Mouse (Mus musculus) myocyte (in vitro differentiated cells): ENCODE measurements at regions not wholly inside any gene's neighbourhood (a gene's known extent, or its start where the extent isn't known, plus 50 kb on each side); places are given as distances from the start of the nearest gene placed in this dataset.

Source experiments
- H3K27me3 ChIP-seq: one replicate; pipeline ENCODE4 v1.6.1; 2011; ENCODE audit not compliant: control insufficient read depth, insufficient read depth, insufficient read length
- H3K36me3 ChIP-seq: one replicate; pipeline ENCODE4 v1.6.1; 2011; ENCODE audit not compliant: control insufficient read depth, insufficient read depth
- H3K4me2 ChIP-seq: one replicate; pipeline ENCODE4 v1.6.1; 2011; ENCODE audit warnings: low read depth, control low read depth
- H3K4me3 ChIP-seq: one replicate; pipeline ENCODE4 v1.5.1; 2011; ENCODE audit warnings: mild to moderate bottlenecking, control low read depth, moderate library complexity
- H3K79me2 ChIP-seq: one replicate; pipeline ENCODE4 v1.6.1; 2011; ENCODE audit not compliant: control insufficient read depth, insufficient read depth
- H3ac ChIP-seq: one replicate; pipeline ENCODE4 v1.6.1; 2011; ENCODE audit not compliant: control insufficient read depth, insufficient read length
- CEBPB ChIP-seq: IDR thresholded peaks from 2 replicates; pipeline ENCODE4 v1.6.1; 2011; ENCODE audit warnings: mild to moderate bottlenecking, moderate library complexity; ENCODE audit not compliant: poor library complexity, insufficient read depth, severe bottlenecking
- E2F4 ChIP-seq: IDR thresholded peaks from one replicate; pipeline ENCODE4 v1.6.1; 2011; ENCODE audit warnings: mild to moderate bottlenecking, control low read depth, moderate library complexity; ENCODE audit not compliant: insufficient read depth
- MAX ChIP-seq: IDR thresholded peaks from one replicate; pipeline ENCODE4 v1.6.1; 2011; ENCODE audit warnings: low read depth, mild to moderate bottlenecking, control low read depth
- MYOD1 ChIP-seq, 3 experiments: IDR thresholded peaks; one replicate each; pipeline ENCODE4 v1.6.1; 2011; ENCODE audit warnings: control low read depth in 2 of 3, low read depth in 2 of 3, mild to moderate bottlenecking in 2 of 3, moderate library complexity in 1 of 3; ENCODE audit not compliant: insufficient read length in 2 of 3, control insufficient read depth in 1 of 3
- MYOG ChIP-seq, 3 experiments: IDR thresholded peaks; one replicate each; pipeline ENCODE4 v1.6.1; 2011; ENCODE audit warnings: control low read depth in 2 of 3, low read depth in 2 of 3, mild to moderate bottlenecking in 2 of 3; ENCODE audit not compliant: insufficient read length in 2 of 3, control insufficient read depth in 1 of 3, insufficient read depth in 1 of 3
- POLR2A ChIP-seq: IDR thresholded peaks from one replicate; pipeline ENCODE4 v1.6.1; 2011; ENCODE audit warnings: low read depth, mild to moderate bottlenecking, control low read depth, moderate library complexity; ENCODE audit not compliant: insufficient read length
- POLR2AphosphoS2 ChIP-seq: IDR thresholded peaks from one replicate; pipeline ENCODE4 v1.6.1; 2011; ENCODE audit warnings: low read depth, control low read depth; ENCODE audit not compliant: insufficient read length
- REST ChIP-seq: IDR thresholded peaks from one replicate; pipeline ENCODE4 v1.6.1; 2011; ENCODE audit warnings: mild to moderate bottlenecking, control low read depth, moderate library complexity; ENCODE audit not compliant: insufficient read depth, insufficient read length
- SRF ChIP-seq: IDR thresholded peaks from one replicate; pipeline ENCODE4 v1.6.1; 2011; ENCODE audit warnings: low read depth; ENCODE audit not compliant: control insufficient read depth, insufficient read length
- TCF12 ChIP-seq: IDR thresholded peaks from one replicate; pipeline ENCODE4 v1.6.1; 2011; ENCODE audit warnings: mild to moderate bottlenecking, control low read depth; ENCODE audit not compliant: poor library complexity, insufficient read depth, severe bottlenecking
- TCF3 ChIP-seq: IDR thresholded peaks from one replicate; pipeline ENCODE4 v1.6.1; 2011; ENCODE audit warnings: low read depth, control low read depth; ENCODE audit not compliant: insufficient read length
- USF1 ChIP-seq: IDR thresholded peaks from one replicate; pipeline ENCODE4 v1.6.1; 2011; ENCODE audit warnings: low read depth, mild to moderate bottlenecking, control low read depth, moderate library complexity

DNA sequence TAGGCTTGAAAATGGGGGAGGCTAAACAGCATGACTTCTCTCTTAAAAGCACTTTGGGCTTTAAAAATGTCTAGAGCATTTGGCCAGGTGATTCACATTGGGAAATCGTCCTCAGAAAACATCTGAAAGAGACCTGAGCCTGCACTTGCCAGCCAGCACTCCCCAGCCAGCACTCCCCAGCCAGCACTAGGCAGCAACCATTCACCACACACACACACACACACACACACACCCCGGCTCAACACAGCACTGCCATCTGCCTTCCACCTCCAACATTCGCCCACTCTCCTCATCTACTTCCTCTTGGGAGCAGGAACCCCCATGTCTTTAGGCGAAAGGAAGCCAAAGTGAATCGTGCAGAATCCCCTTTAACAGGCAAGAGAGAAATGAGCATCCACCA lies 85.4 kb downstream of the Atp23 start:
- TF ChIP-seq TCF12, result no peak
- TF ChIP-seq POLR2A, result no peak
- TF ChIP-seq CEBPB, result no peak
- TF ChIP-seq MYOD1 (IDR thresholded peaks at IDR 0.05; ENCODE audit: control insufficient read depth in 1 of 3, insufficient read length in 2 of 3, low read depth in 2 of 3), result no peak
- TF ChIP-seq MYOG (IDR thresholded peaks at IDR 0.05; ENCODE audit: control insufficient read depth in 1 of 3, insufficient read depth in 1 of 3, insufficient read length in 2 of 3, low read depth in 2 of 3), result no peak
- no peak for TF ChIP-seq REST
- TF ChIP-seq POLR2AphosphoS2, result no peak
- no peak for TF ChIP-seq E2F4
- no peak for TF ChIP-seq SRF

DNA sequence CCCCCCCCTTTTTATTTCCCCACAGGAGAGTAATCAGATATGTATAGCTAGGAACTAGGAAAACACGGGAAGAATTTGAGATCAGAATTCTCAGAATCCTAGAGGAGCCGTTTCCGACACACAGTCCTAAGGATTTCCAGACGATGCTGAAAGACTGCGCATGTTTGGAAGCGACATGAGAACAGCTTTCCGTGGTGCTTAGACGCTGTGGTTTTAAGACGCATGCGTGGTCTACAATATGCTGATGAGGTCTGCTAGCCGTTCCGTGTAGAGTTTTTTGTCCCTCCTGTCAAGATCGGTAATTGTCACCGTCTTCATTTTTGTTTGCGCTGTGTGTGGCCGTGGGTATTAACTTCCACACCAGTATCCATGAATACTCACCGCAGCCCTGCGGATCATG lies 86.2 kb downstream of the Atp23 start:
- no peak for TF ChIP-seq E2F4
- no peak for TF ChIP-seq TCF12
- no peak for TF ChIP-seq POLR2AphosphoS2
- no peak for TF ChIP-seq SRF
- no peak for TF ChIP-seq MAX
- TF ChIP-seq TCF3, result no peak
- TF ChIP-seq POLR2A, result no peak
- no peak for TF ChIP-seq MYOD1 (IDR thresholded peaks at IDR 0.05; ENCODE audit: control insufficient read depth in 1 of 3, insufficient read length in 2 of 3, low read depth in 2 of 3)
- no peak for TF ChIP-seq MYOG (IDR thresholded peaks at IDR 0.05; ENCODE audit: control insufficient read depth in 1 of 3, insufficient read depth in 1 of 3, insufficient read length in 2 of 3, low read depth in 2 of 3)
- no peak for TF ChIP-seq CEBPB
- TF ChIP-seq USF1, result no peak
- no peak for TF ChIP-seq REST

More for the DNA sequence above, 85.4 kb downstream of the Atp23 start:
- H3K79me2 ChIP-seq, result no peaks in the 10 kb centered on the region
- no peak overlapping the region for H3ac ChIP-seq
- H3K27me3 ChIP-seq, result peaks cover 5% of the 10 kb centered on the region
- H3K4me3 ChIP-seq, result no peak overlapping the region
- H3K4me2 ChIP-seq, result no peak overlapping the region
- H3K36me3 ChIP-seq, result no peaks in the 10 kb centered on the region

DNA sequence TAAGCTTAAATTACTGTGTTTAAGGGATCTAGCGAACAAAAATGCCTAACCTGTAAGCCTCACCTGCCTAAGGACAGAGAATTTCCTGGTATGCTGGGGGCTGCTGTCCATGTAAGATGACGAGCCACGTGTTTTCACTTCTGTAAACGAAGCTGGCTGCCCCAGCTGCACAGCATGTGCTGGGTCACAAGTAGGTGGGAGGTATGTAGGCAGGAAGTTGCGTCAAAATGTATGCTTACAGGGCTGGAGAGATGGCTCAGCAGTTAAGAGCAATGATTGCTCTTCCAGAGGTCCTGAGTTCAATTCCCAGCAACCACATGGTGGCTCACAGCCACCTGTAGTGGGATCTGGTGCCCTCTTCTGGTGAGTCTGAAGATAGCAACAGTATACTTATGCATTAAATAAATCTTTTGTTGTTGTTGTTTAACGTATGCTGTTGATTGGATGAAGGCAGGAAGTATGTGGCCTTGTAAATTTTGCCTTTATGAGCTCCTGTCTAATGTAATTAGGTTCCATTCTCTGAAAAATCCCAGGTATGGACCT lies 88.0 kb downstream of the Atp23 start:
- Histone ChIP-seq H3ac (no peak overlapping the region), H3K4me2 (no peak overlapping the region), H3K4me3 (no peak overlapping the region), H3K79me2 (no peaks in the 10 kb centered on the region), H3K27me3 (peaks cover 5% of the 10 kb centered on the region), H3K36me3 (no peaks in the 10 kb centered on the region)
- no peak for TF ChIP-seq MYOG (IDR thresholded peaks at IDR 0.05; ENCODE audit: control insufficient read depth in 1 of 3, insufficient read depth in 1 of 3, insufficient read length in 2 of 3, low read depth in 2 of 3)
- TF ChIP-seq TCF12, result no peak
- no peak for TF ChIP-seq CEBPB
- no peak for TF ChIP-seq POLR2A
- no peak for TF ChIP-seq REST
- TF ChIP-seq SRF, result no peak
- TF ChIP-seq E2F4, result no peak
- no peak for TF ChIP-seq TCF3
- no peak for TF ChIP-seq USF1

More for the DNA sequence above, 86.2 kb downstream of the Atp23 start:
- Histone ChIP-seq H3K4me2 (no peak overlapping the region), H3K79me2 (no peaks in the 10 kb centered on the region), H3K36me3 (no peaks in the 10 kb centered on the region), H3K4me3 (no peak overlapping the region), H3ac (no peak overlapping the region), H3K27me3 (peaks cover 5% of the 10 kb centered on the region)

DNA sequence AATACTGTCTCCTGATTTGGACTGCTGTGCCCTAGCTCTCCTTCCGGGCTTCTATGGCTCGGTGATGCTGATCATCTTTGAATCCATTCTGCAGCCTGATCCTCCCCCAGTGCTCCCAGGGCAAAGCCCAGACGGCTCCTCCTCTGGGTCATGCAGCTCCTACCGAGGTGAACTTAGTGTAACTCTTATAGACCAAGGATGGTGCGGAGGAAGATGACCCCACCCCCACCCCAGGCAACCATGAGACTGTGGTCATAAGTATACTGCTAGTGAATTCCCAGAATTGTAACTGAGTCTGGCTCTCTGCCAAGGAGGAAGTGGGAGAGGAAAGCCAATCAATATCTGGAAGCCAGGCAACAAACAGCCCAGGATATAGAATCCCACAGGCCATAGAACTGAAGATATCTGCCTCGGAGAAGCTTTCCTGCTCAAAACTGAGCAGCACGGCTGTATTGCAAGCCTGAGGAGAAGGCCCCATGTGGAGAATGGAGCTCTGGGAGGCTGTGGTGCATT lies 88.9 kb downstream of the Atp23 start:
- no peaks in the 10 kb centered on the region for H3K36me3 ChIP-seq
- H3K4me3 ChIP-seq, result no peak overlapping the region
- no peaks in the 10 kb centered on the region for H3K79me2 ChIP-seq
- H3ac ChIP-seq, result no peak overlapping the region
- no peak for TF ChIP-seq POLR2A
- no peak for TF ChIP-seq REST
- no peak for TF ChIP-seq MAX
- TF ChIP-seq MYOD1 (IDR thresholded peaks at IDR 0.05; ENCODE audit: control insufficient read depth in 1 of 3, insufficient read length in 2 of 3, low read depth in 2 of 3), result no peak
- no peak for TF ChIP-seq TCF12
- TF ChIP-seq CEBPB, result no peak
- TF ChIP-seq MYOG (IDR thresholded peaks at IDR 0.05; ENCODE audit: control insufficient read depth in 1 of 3, insufficient read depth in 1 of 3, insufficient read length in 2 of 3, low read depth in 2 of 3), result no peak
- H3K27me3 ChIP-seq, result peaks cover under 1% of the 10 kb centered on the region
- H3K4me2 ChIP-seq, result no peak overlapping the region

DNA sequence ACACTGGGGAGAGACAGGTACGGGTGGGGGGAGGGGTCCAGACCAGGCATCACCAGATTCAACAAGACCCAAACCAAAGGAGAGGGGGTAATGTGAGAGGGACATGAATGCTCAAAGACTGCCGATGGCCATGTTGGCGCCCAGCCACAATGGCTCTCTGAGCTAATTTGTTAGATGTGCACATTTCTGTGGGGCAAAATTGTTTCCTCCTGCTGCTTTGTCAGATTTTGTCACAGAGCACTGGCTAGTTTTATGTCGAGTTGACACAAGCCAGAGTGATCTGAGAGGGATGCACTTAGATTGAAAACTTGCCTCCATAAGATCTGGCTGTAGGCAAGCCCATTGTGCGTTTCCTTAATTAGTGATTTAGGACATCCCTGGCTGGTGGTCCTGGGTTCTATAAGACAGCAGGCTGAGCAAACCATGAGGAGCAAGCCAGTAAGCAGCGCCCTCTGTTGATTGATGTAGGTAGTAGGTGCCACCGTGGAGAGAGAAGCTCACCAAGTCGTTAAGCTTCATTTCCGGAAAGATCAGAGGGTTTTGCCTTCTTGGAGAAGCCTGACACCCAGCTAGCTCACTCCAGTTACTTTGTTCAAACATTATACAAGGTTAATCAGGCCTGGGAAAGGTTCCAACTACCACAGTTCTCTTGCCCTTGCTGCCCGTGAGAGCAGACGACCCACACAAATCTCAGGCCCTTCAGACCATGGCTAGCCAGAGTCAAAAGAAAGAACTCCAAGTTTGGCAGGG lies 90.6 kb downstream of the Atp23 start:
- H3ac ChIP-seq, result no peak overlapping the region
- no peaks in the 10 kb centered on the region for H3K36me3 ChIP-seq
- H3K4me2 ChIP-seq, result no peak overlapping the region
- H3K79me2 ChIP-seq, result no peaks in the 10 kb centered on the region
- no peak for TF ChIP-seq USF1
- no peaks in the 10 kb centered on the region for H3K27me3 ChIP-seq
- no peak overlapping the region for H3K4me3 ChIP-seq
